11 mouse cellular contexts compared by ENCODE assay signal in the genomic region with DNA sequence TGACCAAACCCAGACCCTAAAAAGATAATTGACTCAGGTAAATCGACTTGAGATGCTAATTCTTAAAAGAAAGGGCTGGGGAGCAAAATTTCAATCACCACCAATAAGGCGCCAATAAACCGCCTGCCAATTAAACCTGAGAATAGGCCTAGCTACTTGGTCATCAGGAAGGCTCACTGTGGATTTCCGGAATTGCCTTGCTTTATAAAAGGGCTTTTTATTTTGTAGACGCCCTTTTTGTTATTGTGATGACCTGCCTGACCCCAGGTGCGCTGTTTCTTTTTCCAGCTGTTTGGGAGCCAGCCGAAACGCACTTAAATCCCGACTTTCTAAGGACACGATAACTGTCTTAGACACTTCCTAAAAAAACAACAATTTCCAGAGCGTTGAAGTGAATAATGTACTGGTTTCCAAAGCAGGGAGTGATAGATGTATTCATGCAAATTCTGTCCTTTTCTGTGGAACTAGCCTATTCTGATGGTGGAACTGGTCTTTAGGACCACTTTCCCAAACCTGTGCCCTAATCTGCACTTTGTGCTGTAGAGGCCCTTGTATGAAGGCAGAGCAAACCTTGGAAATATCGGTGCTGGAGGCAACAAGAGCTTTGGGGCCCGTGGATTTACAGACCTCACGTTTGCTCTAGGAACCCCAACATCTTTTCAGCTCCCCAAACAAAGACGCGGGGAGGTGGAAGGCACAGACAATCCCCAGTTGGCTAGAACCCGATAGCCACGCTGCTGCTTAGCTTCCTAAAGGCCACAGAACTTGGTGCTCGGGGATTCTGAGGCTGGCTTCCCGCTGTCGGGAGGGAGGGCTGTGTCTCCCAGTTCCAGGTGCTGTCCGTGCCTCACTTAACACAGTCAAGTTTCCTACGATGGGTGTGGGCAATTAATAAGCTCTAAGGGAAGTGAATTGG. TPM values are rescaled to one million over a fixed set of nuclear protein-coding genes. Genes with fewer than 3 reads are reported as not detected.
DNase-seq lines count a peak whose midpoint lies in the region; ATAC-seq and TF ChIP-seq lines count a peak whose summit lies in the region.
"Had no signal": no experiment of that assay in that cellular context is flagged by ENCODE, and none has a peak within 500 bp of the region (broad histone marks: within the 10 kb centered on the region; RNA-seq: fewer than 3 reads in every experiment).

No protein-coding gene starts in this region.

- no peak overlapping the region for H3K4me3 ChIP-seq in embryonic facial prominence, embryonic 11.5 days (ENCODE audit: low read depth, low read length)
- peak overlapping the region; percentile 26; the same call in 1 of the 2 replicates for H3K4me3 ChIP-seq in hindbrain, postnatal 0 days (ENCODE audit: low read length)
- H3K4me3 ChIP-seq in neural tube, embryonic 14.5 days (ENCODE audit: low read depth, low read length) = no peak overlapping the region
- no peak overlapping the region for H3K4me3 ChIP-seq in kidney, embryonic 16.5 days (ENCODE audit: low read length)

- no peaks in the 10 kb centered on the region for H3K9me3 ChIP-seq in embryonic facial prominence, embryonic 11.5 days (replicated peaks; ENCODE audit: control insufficient read depth, low read length)
- H3K9me3 ChIP-seq in hindbrain, postnatal 0 days (ENCODE audit: low read length) = no peaks in the 10 kb centered on the region
- H3K9me3 ChIP-seq in neural tube, embryonic 14.5 days (ENCODE audit: control insufficient read depth, low read length) = no peaks in the 10 kb centered on the region
- no peaks in the 10 kb centered on the region for H3K9me3 ChIP-seq in kidney, embryonic 16.5 days (ENCODE audit: low read length)

- WGBS in embryonic facial prominence, embryonic 11.5 days = 5% methylated on average over 23 of the region's 23 CpGs
- WGBS in hindbrain, postnatal 0 days = 12% methylated on average over 23 of the region's 23 CpGs
- 13% methylated on average over 23 of the region's 23 CpGs for WGBS in neural tube, embryonic 14.5 days
- 3% methylated on average over 23 of the region's 23 CpGs for WGBS in kidney, embryonic 16.5 days

- intact Hi-C loops in left cerebral cortex, postnatal 4 days (cut with DNase I) = no loop called here
- intact Hi-C loops in left cerebral cortex, postnatal 25 days (cut with DNase I) = no loop called here

- TF ChIP-seq CTCF in hindbrain, postnatal 0 days (IDR thresholded peaks at IDR 0.05; ENCODE audit: low read depth) = no peak

- no peaks in the 10 kb centered on the region for H3K36me3 ChIP-seq in embryonic facial prominence, embryonic 11.5 days (replicated peaks; ENCODE audit: control insufficient read depth, insufficient read depth, low read depth, low read length)
- H3K36me3 ChIP-seq in hindbrain, postnatal 0 days (ENCODE audit: insufficient read depth, low read length) = no peaks in the 10 kb centered on the region
- H3K36me3 ChIP-seq in neural tube, embryonic 14.5 days (ENCODE audit: control insufficient read depth, insufficient read depth, low read length) = no peaks in the 10 kb centered on the region
- H3K36me3 ChIP-seq in kidney, embryonic 16.5 days (ENCODE audit: insufficient read depth, low read length) = no peaks in the 10 kb centered on the region

- no peak overlapping the region for H3K9ac ChIP-seq in embryonic facial prominence, embryonic 11.5 days (replicated peaks; ENCODE audit: low read length)
- peak overlapping the region; percentile 56 for H3K9ac ChIP-seq in hindbrain, postnatal 0 days (replicated peaks; ENCODE audit: low read length)
- no peak overlapping the region for H3K9ac ChIP-seq in neural tube, embryonic 14.5 days (replicated peaks; ENCODE audit: low read depth, low read length)
- no peak overlapping the region for H3K9ac ChIP-seq in kidney, embryonic 16.5 days (replicated peaks; ENCODE audit: low read length)

- H3K27ac ChIP-seq in embryonic facial prominence, embryonic 11.5 days (replicated peaks; ENCODE audit: low read depth, low read length) = no peak overlapping the region
- peak overlapping the region; percentile 85 for H3K27ac ChIP-seq in hindbrain, postnatal 0 days
- H3K27ac ChIP-seq in neural tube, embryonic 14.5 days (ENCODE audit: low read depth, low read length) = peak overlapping the region; percentile 34; the same call in 1 of the 2 replicates
- no peak overlapping the region for H3K27ac ChIP-seq in kidney, embryonic 16.5 days (ENCODE audit: low read length)

- H3K4me1 ChIP-seq in embryonic facial prominence, embryonic 11.5 days (ENCODE audit: control insufficient read depth, insufficient read depth, low read length) = peaks cover 10% of the 10 kb centered on the region
- H3K4me1 ChIP-seq in hindbrain, postnatal 0 days (ENCODE audit: insufficient read depth, low read length) = no peaks in the 10 kb centered on the region
- peaks cover 10% of the 10 kb centered on the region for H3K4me1 ChIP-seq in neural tube, embryonic 14.5 days (ENCODE audit: control insufficient read depth, insufficient read depth, low read length)
- peaks cover 20% of the 10 kb centered on the region for H3K4me1 ChIP-seq in kidney, embryonic 16.5 days (ENCODE audit: insufficient read depth, low read length)

- no peak for ATAC-seq in embryonic facial prominence, embryonic 11.5 days (replicated peaks; ENCODE audit: insufficient number of reproducible peaks, low FRiP score, low TSS enrichment, low read depth)
- no peak for ATAC-seq in hindbrain, postnatal 0 days
- no peak for ATAC-seq in neural tube, embryonic 14.5 days (ENCODE audit: low read depth)
- no peak for ATAC-seq in kidney, embryonic 16.5 days (ENCODE audit: low FRiP score, low TSS enrichment)

- peaks cover 59% of the 10 kb centered on the region for H3K27me3 ChIP-seq in embryonic facial prominence, embryonic 11.5 days (ENCODE audit: control insufficient read depth, insufficient read depth, low read length)
- peaks cover 32% of the 10 kb centered on the region; the same call in 1 of the 2 replicates for H3K27me3 ChIP-seq in hindbrain, postnatal 0 days (ENCODE audit: insufficient read depth, low read length)
- peaks cover 38% of the 10 kb centered on the region for H3K27me3 ChIP-seq in neural tube, embryonic 14.5 days (ENCODE audit: control insufficient read depth, insufficient read depth, low read length)
- peaks cover 97% of the 10 kb centered on the region for H3K27me3 ChIP-seq in kidney, embryonic 16.5 days (ENCODE audit: insufficient read depth, low read length)

- DNase-seq in left cerebral cortex, postnatal 4 days = peak; percentile 61
- DNase-seq in left cerebral cortex, postnatal 25 days (ENCODE audit: low spot score in 2 of 2) = no peak
- DNase-seq in embryonic facial prominence, embryonic 11.5 days (ENCODE audit: low spot score) = peak; percentile 36
- peak; percentile 53 for DNase-seq in hindbrain, postnatal 0 days (ENCODE audit: low spot score)
- no peak for DNase-seq in adrenal gland, adult 2 months
- DNase-seq in testis, postnatal 14 days (ENCODE audit: low spot score) = no peak
- DNase-seq: adrenal gland, adult 8-10 months had no signal

- no peak overlapping the region; the same call in 1 of the 2 replicates for H3K4me2 ChIP-seq in embryonic facial prominence, embryonic 11.5 days (ENCODE audit: low read depth, low read length)
- peak overlapping the region; percentile 61 for H3K4me2 ChIP-seq in hindbrain, postnatal 0 days (ENCODE audit: low read depth, low read length)
- no peak overlapping the region; the same call in 1 of the 2 replicates for H3K4me2 ChIP-seq in neural tube, embryonic 14.5 days (ENCODE audit: low read depth, low read length)
- H3K4me2 ChIP-seq in kidney, embryonic 16.5 days (replicated peaks; ENCODE audit: low read depth, low read length) = no peak overlapping the region

RNA-seq across cellular contexts. Expression of gene Zic5, which starts 2.7 kb away (rescaled TPM):
- 1 to 10 TPM; 3.9 to 5.1 TPM for total RNA-seq in left cerebral cortex, postnatal 4 days (2021)
- 1 to 10 TPM; 2.3 to 2.7 TPM for total RNA-seq in left cerebral cortex, postnatal 25 days (2021)
- 4.1 and 5.0 TPM in 2 replicates for polyA plus RNA-seq in embryonic facial prominence, embryonic 11.5 days (2014; fragmentation: Nextera tagmentation; extraction: Ambion mirVana)
- total RNA-seq in hindbrain, postnatal 0 days (2014; rRNA removed) = 46.2 and 51.3 TPM in 2 replicates
- polyA plus RNA-seq in hindbrain, postnatal 0 days (2015; fragmentation: Nextera tagmentation; extraction: Ambion mirVana) = 31.0 and 31.1 TPM in 2 replicates
- 7.8 and 7.9 TPM in 2 replicates for polyA plus RNA-seq in neural tube, embryonic 14.5 days (2014; fragmentation: Nextera tagmentation; extraction: Ambion mirVana)
- total RNA-seq in adrenal gland, adult 2 months (2021) = not detected
- polyA plus RNA-seq in adrenal gland, adult 2 months (2012; rRNA removed) = 0.02 TPM in 1 of 2 replicates, not detected in the other
- 0.06 and 0.14 TPM in 2 replicates for polyA plus RNA-seq in kidney, embryonic 16.5 days (2015; fragmentation: Nextera tagmentation; extraction: Ambion mirVana)
- total RNA-seq: heart, postnatal 10 days had no signal

RNA-seq across cellular contexts. Expression of gene Zic2, which starts 7.1 kb away (rescaled TPM):
- total RNA-seq in left cerebral cortex, postnatal 4 days (2021) = 10 to 100 TPM; 22.4 to 24.1 TPM
- total RNA-seq in left cerebral cortex, postnatal 25 days (2021) = 10 to 100 TPM; 16.0 to 16.5 TPM
- 2.1 and 2.3 TPM in 2 replicates for polyA plus RNA-seq in embryonic facial prominence, embryonic 11.5 days (2014; fragmentation: Nextera tagmentation; extraction: Ambion mirVana)
- 234 TPM in 2 replicates for total RNA-seq in hindbrain, postnatal 0 days (2014; rRNA removed)
- 35.9 and 40.2 TPM in 2 replicates for polyA plus RNA-seq in hindbrain, postnatal 0 days (2015; fragmentation: Nextera tagmentation; extraction: Ambion mirVana)
- polyA plus RNA-seq in neural tube, embryonic 14.5 days (2014; fragmentation: Nextera tagmentation; extraction: Ambion mirVana) = 6.5 and 9.4 TPM in 2 replicates
- not detected for total RNA-seq in adrenal gland, adult 2 months (2021)
- 0.10 and 0.41 TPM in 2 replicates for polyA plus RNA-seq in adrenal gland, adult 2 months (2012; rRNA removed)
- polyA plus RNA-seq in kidney, embryonic 16.5 days (2015; fragmentation: Nextera tagmentation; extraction: Ambion mirVana) = not detected in 2 replicates
- total RNA-seq: heart, postnatal 10 days had no signal

RNA-seq across cellular contexts. Expression of gene Gm5089, which starts 17.3 kb away (rescaled TPM):
- total RNA-seq in left cerebral cortex, postnatal 4 days (2021) = under 1 TPM; 0.28 to 0.50 TPM
- total RNA-seq in left cerebral cortex, postnatal 25 days (2021) = under 1 TPM in 1 of 2 experiments, not detected in 1; 0.23 TPM
- polyA plus RNA-seq in embryonic facial prominence, embryonic 11.5 days (2014; fragmentation: Nextera tagmentation; extraction: Ambion mirVana) = not detected in 2 replicates
- total RNA-seq in hindbrain, postnatal 0 days (2014; rRNA removed) = 1.2 and 3.0 TPM in 2 replicates
- polyA plus RNA-seq in hindbrain, postnatal 0 days (2015; fragmentation: Nextera tagmentation; extraction: Ambion mirVana) = 0.56 and 0.82 TPM in 2 replicates
- 0.27 and 0.81 TPM in 2 replicates for polyA plus RNA-seq in neural tube, embryonic 14.5 days (2014; fragmentation: Nextera tagmentation; extraction: Ambion mirVana)
- not detected for total RNA-seq in adrenal gland, adult 2 months (2021)
- not detected in 2 replicates for polyA plus RNA-seq in adrenal gland, adult 2 months (2012; rRNA removed)
- polyA plus RNA-seq in kidney, embryonic 16.5 days (2015; fragmentation: Nextera tagmentation; extraction: Ambion mirVana) = not detected in 2 replicates
- total RNA-seq: adrenal gland, adult 8-10 months; heart, postnatal 10 days had no signal
- polyA plus RNA-seq: C2C12 had no signal

RNA-seq across cellular contexts. Expression of gene Gm10837, which starts 22.2 kb away (rescaled TPM):
- total RNA-seq in left cerebral cortex, postnatal 4 days (2021) = under 1 TPM in 1 of 2 experiments, not detected in 1; 0.40 TPM
- not detected for total RNA-seq in left cerebral cortex, postnatal 25 days (2021)
- polyA plus RNA-seq in embryonic facial prominence, embryonic 11.5 days (2014; fragmentation: Nextera tagmentation; extraction: Ambion mirVana) = not detected in 2 replicates
- 0.93 and 4.7 TPM in 2 replicates for total RNA-seq in hindbrain, postnatal 0 days (2014; rRNA removed)
- 1.2 and 1.4 TPM in 2 replicates for polyA plus RNA-seq in hindbrain, postnatal 0 days (2015; fragmentation: Nextera tagmentation; extraction: Ambion mirVana)
- polyA plus RNA-seq in neural tube, embryonic 14.5 days (2014; fragmentation: Nextera tagmentation; extraction: Ambion mirVana) = 0.35 and 0.45 TPM in 2 replicates
- total RNA-seq in adrenal gland, adult 2 months (2021) = not detected
- polyA plus RNA-seq in adrenal gland, adult 2 months (2012; rRNA removed) = not detected in 2 replicates
- polyA plus RNA-seq in kidney, embryonic 16.5 days (2015; fragmentation: Nextera tagmentation; extraction: Ambion mirVana) = not detected in 2 replicates
- total RNA-seq: adrenal gland, adult 8-10 months; heart, postnatal 10 days had no signal
- polyA plus RNA-seq: C2C12 had no signal

Comparison
In these comparisons a context has a peak if more than half of its experiments do, and no peak if none do; other contexts are left out.
1. DNase-seq: peak in left cerebral cortex, postnatal 4 days (single experiment), embryonic facial prominence, embryonic 11.5 days (single experiment) and hindbrain, postnatal 0 days (single experiment); none in left cerebral cortex, postnatal 25 days (0 of 2), adrenal gland, adult 2 months (single experiment) and testis, postnatal 14 days (single experiment).
2. H3K27ac ChIP-seq: peak in hindbrain, postnatal 0 days (single experiment) and neural tube, embryonic 14.5 days (single experiment); none in embryonic facial prominence, embryonic 11.5 days (single experiment) and kidney, embryonic 16.5 days (single experiment).